Mouse (Mus musculus): Measurements from ENCODE around the gene Nectin3. TPM values are rescaled to one million over a fixed set of nuclear protein-coding genes. Genes with fewer than 3 reads are reported as not detected.

Nectin3 gene
- polyA plus RNA-seq, 1 experiment from 2014 or later, result 43.4 TPM

GRCm38 (mm10) chr16:46451421-46451820, 46.9 kb downstream of the Nectin3 start:
- DNase-seq (ENCODE audit: low spot score) (no peak), ATAC-seq (ENCODE audit: insufficient read depth, low FRiP score, low TSS enrichment) (no peak)
- Histone ChIP-seq H3K4me3 (ENCODE audit: low read depth, low read length) (no peak overlapping the region), H3K4me1 (ENCODE audit: control insufficient read depth, insufficient read depth, low read length) (no peaks in the 10 kb centered on the region), H3K9me3 (ENCODE audit: control insufficient read depth, low read length) (no peaks in the 10 kb centered on the region), H3K27me3 (ENCODE audit: control insufficient read depth, insufficient read depth, low read length) (no peaks in the 10 kb centered on the region), H3K4me2 (ENCODE audit: low read depth) (no peak overlapping the region), H3K36me3 (ENCODE audit: control insufficient read depth, insufficient read depth, low read length) (no peaks in the 10 kb centered on the region), H3K27ac (ENCODE audit: low read depth, low read length) (no peak overlapping the region), H3K9ac (ENCODE audit: low read length) (no peak overlapping the region)
- 70% methylated on average over 3 of the region's 3 CpGs for WGBS

GRCm38 (mm10) chr16:46449013-46449412, 49.3 kb downstream of the Nectin3 start:
- Histone ChIP-seq H3K4me1 (ENCODE audit: control insufficient read depth, insufficient read depth, low read length) (no peaks in the 10 kb centered on the region), H3K27ac (ENCODE audit: low read depth, low read length) (no peak overlapping the region), H3K9ac (ENCODE audit: low read length) (no peak overlapping the region), H3K9me3 (ENCODE audit: control insufficient read depth, low read length) (no peaks in the 10 kb centered on the region), H3K36me3 (ENCODE audit: control insufficient read depth, insufficient read depth, low read length) (no peaks in the 10 kb centered on the region), H3K4me3 (ENCODE audit: low read depth, low read length) (no peak overlapping the region), H3K4me2 (ENCODE audit: low read depth) (no peak overlapping the region), H3K27me3 (ENCODE audit: control insufficient read depth, insufficient read depth, low read length) (no peaks in the 10 kb centered on the region)
- ATAC-seq (ENCODE audit: insufficient read depth, low FRiP score, low TSS enrichment) (no peak), DNase-seq (ENCODE audit: low spot score) (no peak)
- 97% methylated on average over 6 of the region's 6 CpGs for WGBS

GRCm38 (mm10) chr16:46431317-46431716, 67.0 kb downstream of the Nectin3 start:
- H3K4me1 ChIP-seq (ENCODE audit: control insufficient read depth, insufficient read depth, low read length), result no peaks in the 10 kb centered on the region
- whole genome bisulfite sequencing, result 71% methylated on average over 5 of the region's 5 CpGs

GRCm38 (mm10) chr16:46416177-46416576, 82.1 kb downstream of the Nectin3 start:
- no peak overlapping the region for H3K9ac ChIP-seq (ENCODE audit: low read length)
- H3K27me3 ChIP-seq (ENCODE audit: control insufficient read depth, insufficient read depth, low read length), result no peaks in the 10 kb centered on the region
- H3K9me3 ChIP-seq (ENCODE audit: control insufficient read depth, low read length), result no peaks in the 10 kb centered on the region
- no peaks in the 10 kb centered on the region for H3K4me1 ChIP-seq (ENCODE audit: control insufficient read depth, insufficient read depth, low read length)
- 93% methylated on average over 3 of the region's 3 CpGs for WGBS
- DNase-seq (ENCODE audit: low spot score) (no peak), ATAC-seq (ENCODE audit: insufficient read depth, low FRiP score, low TSS enrichment) (no peak)
- H3K36me3 ChIP-seq (ENCODE audit: control insufficient read depth, insufficient read depth, low read length), result no peaks in the 10 kb centered on the region
- H3K27ac ChIP-seq (ENCODE audit: low read depth, low read length), result no peak overlapping the region
- no peak overlapping the region for H3K4me2 ChIP-seq (ENCODE audit: low read depth)
- H3K4me3 ChIP-seq (ENCODE audit: low read depth, low read length), result no peak overlapping the region

More at GRCm38 (mm10) chr16:46431317-46431716, 67.0 kb downstream of the Nectin3 start:
- ATAC-seq (ENCODE audit: insufficient read depth, low FRiP score, low TSS enrichment) (no peak), DNase-seq (ENCODE audit: low spot score) (no peak)
- Histone ChIP-seq H3K9me3 (ENCODE audit: control insufficient read depth, low read length) (no peaks in the 10 kb centered on the region), H3K4me2 (ENCODE audit: low read depth) (no peak overlapping the region), H3K27me3 (ENCODE audit: control insufficient read depth, insufficient read depth, low read length) (no peaks in the 10 kb centered on the region), H3K4me3 (ENCODE audit: low read depth, low read length) (no peak overlapping the region), H3K36me3 (ENCODE audit: control insufficient read depth, insufficient read depth, low read length) (no peaks in the 10 kb centered on the region), H3K27ac (ENCODE audit: low read depth, low read length) (no peak overlapping the region), H3K9ac (ENCODE audit: low read length) (no peak overlapping the region)

GRCm38 (mm10) chr16:46410739-46411057, 87.6 kb downstream of the Nectin3 start:
- ATAC-seq (ENCODE audit: insufficient read depth, low FRiP score, low TSS enrichment) (no peak), DNase-seq (ENCODE audit: low spot score) (no peak)
- Histone ChIP-seq H3K4me1 (ENCODE audit: control insufficient read depth, insufficient read depth, low read length) (no peaks in the 10 kb centered on the region), H3K27ac (ENCODE audit: low read depth, low read length) (no peak overlapping the region), H3K9ac (ENCODE audit: low read length) (no peak overlapping the region), H3K4me3 (ENCODE audit: low read depth, low read length) (no peak overlapping the region), H3K9me3 (ENCODE audit: control insufficient read depth, low read length) (no peaks in the 10 kb centered on the region), H3K4me2 (ENCODE audit: low read depth) (no peak overlapping the region), H3K36me3 (ENCODE audit: control insufficient read depth, insufficient read depth, low read length) (no peaks in the 10 kb centered on the region; the same call in 1 of the 2 replicates), H3K27me3 (ENCODE audit: control insufficient read depth, insufficient read depth, low read length) (no peaks in the 10 kb centered on the region)
- WGBS, result 90% methylated on average over 3 of the region's 3 CpGs

- no peak overlapping the region for H3K4me3 ChIP-seq (ENCODE audit: low read depth, low read length)
- WGBS, result 91% methylated on average over 6 of the region's 6 CpGs
- H3K27me3 ChIP-seq (ENCODE audit: control insufficient read depth, insufficient read depth, low read length), result no peaks in the 10 kb centered on the region
- H3K27ac ChIP-seq (ENCODE audit: low read depth, low read length), result no peak overlapping the region
- H3K9me3 ChIP-seq (ENCODE audit: control insufficient read depth, low read length), result no peaks in the 10 kb centered on the region
- DNase-seq (ENCODE audit: low spot score) (no peak), ATAC-seq (ENCODE audit: insufficient read depth, low FRiP score, low TSS enrichment) (no peak)
- H3K4me1 ChIP-seq (ENCODE audit: control insufficient read depth, insufficient read depth, low read length), result no peaks in the 10 kb centered on the region
- H3K4me2 ChIP-seq (ENCODE audit: low read depth), result no peak overlapping the region
- H3K9ac ChIP-seq (ENCODE audit: low read length), result no peak overlapping the region
- no peaks in the 10 kb centered on the region; the same call in 1 of the 2 replicates for H3K36me3 ChIP-seq (ENCODE audit: control insufficient read depth, insufficient read depth, low read length)
Measured at GRCm38 (mm10) chr16:46410053-46410738, 88.1 kb downstream of the Nectin3 start.

- Histone ChIP-seq H3K36me3 (ENCODE audit: control insufficient read depth, insufficient read depth, low read length) (no peaks in the 10 kb centered on the region; the same call in 1 of the 2 replicates), H3K27ac (ENCODE audit: low read depth, low read length) (no peak overlapping the region), H3K4me2 (ENCODE audit: low read depth) (no peak overlapping the region), H3K9me3 (ENCODE audit: control insufficient read depth, low read length) (no peaks in the 10 kb centered on the region), H3K4me3 (ENCODE audit: low read depth, low read length) (no peak overlapping the region), H3K4me1 (ENCODE audit: control insufficient read depth, insufficient read depth, low read length) (no peaks in the 10 kb centered on the region), H3K9ac (ENCODE audit: low read length) (no peak overlapping the region), H3K27me3 (ENCODE audit: control insufficient read depth, insufficient read depth, low read length) (no peaks in the 10 kb centered on the region)
- 87% methylated on average over 15 of the region's 15 CpGs for WGBS
- no peak for ATAC-seq (ENCODE audit: insufficient read depth, low FRiP score, low TSS enrichment)
- no peak for DNase-seq (ENCODE audit: low spot score)
Measured at GRCm38 (mm10) chr16:46407997-46408396, 90.3 kb downstream of the Nectin3 start.

- Histone ChIP-seq H3K4me3 (ENCODE audit: low read depth, low read length) (no peak overlapping the region), H3K4me2 (ENCODE audit: low read depth) (no peak overlapping the region), H3K36me3 (ENCODE audit: control insufficient read depth, insufficient read depth, low read length) (no peaks in the 10 kb centered on the region; the same call in 1 of the 2 replicates), H3K27ac (ENCODE audit: low read depth, low read length) (no peak overlapping the region), H3K9ac (ENCODE audit: low read length) (no peak overlapping the region), H3K4me1 (ENCODE audit: control insufficient read depth, insufficient read depth, low read length) (no peaks in the 10 kb centered on the region), H3K27me3 (ENCODE audit: control insufficient read depth, insufficient read depth, low read length) (no peaks in the 10 kb centered on the region), H3K9me3 (ENCODE audit: control insufficient read depth, low read length) (no peaks in the 10 kb centered on the region)
- no peak for DNase-seq (ENCODE audit: low spot score)
- 91% methylated on average over 7 of the region's 7 CpGs for WGBS
- ATAC-seq (ENCODE audit: insufficient read depth, low FRiP score, low TSS enrichment), result no peak
Measured at GRCm38 (mm10) chr16:46406844-46407639, 91.3 kb downstream of the Nectin3 start.

- 89% methylated on average over 4 of the region's 4 CpGs for WGBS
- H3K36me3 ChIP-seq (ENCODE audit: control insufficient read depth, insufficient read depth, low read length), result no peaks in the 10 kb centered on the region
- H3K9me3 ChIP-seq (ENCODE audit: control insufficient read depth, low read length), result no peaks in the 10 kb centered on the region
- no peak overlapping the region for H3K4me3 ChIP-seq (ENCODE audit: low read depth, low read length)
- H3K4me1 ChIP-seq (ENCODE audit: control insufficient read depth, insufficient read depth, low read length), result no peaks in the 10 kb centered on the region
- no peak for ATAC-seq (ENCODE audit: insufficient read depth, low FRiP score, low TSS enrichment)
- no peak overlapping the region for H3K9ac ChIP-seq (ENCODE audit: low read length)
- DNase-seq (ENCODE audit: low spot score), result no peak
- no peaks in the 10 kb centered on the region for H3K27me3 ChIP-seq (ENCODE audit: control insufficient read depth, insufficient read depth, low read length)
- H3K4me2 ChIP-seq (ENCODE audit: low read depth), result no peak overlapping the region
- no peak overlapping the region for H3K27ac ChIP-seq (ENCODE audit: low read depth, low read length)
Measured at GRCm38 (mm10) chr16:46397945-46398344, 100.4 kb downstream of the Nectin3 start.
